Mouse (Mus musculus): ENCODE data around the gene Lmx1a. TPM values are rescaled to one million over a fixed set of nuclear protein-coding genes. Genes with fewer than 3 reads are reported as not detected.
A peak's percentile ranks its signal among the peaks of the same experiment; 100 is the strongest.

Lmx1a gene
- total RNA-seq, 1 experiment from 2014 or later, result not detected

DNA sequence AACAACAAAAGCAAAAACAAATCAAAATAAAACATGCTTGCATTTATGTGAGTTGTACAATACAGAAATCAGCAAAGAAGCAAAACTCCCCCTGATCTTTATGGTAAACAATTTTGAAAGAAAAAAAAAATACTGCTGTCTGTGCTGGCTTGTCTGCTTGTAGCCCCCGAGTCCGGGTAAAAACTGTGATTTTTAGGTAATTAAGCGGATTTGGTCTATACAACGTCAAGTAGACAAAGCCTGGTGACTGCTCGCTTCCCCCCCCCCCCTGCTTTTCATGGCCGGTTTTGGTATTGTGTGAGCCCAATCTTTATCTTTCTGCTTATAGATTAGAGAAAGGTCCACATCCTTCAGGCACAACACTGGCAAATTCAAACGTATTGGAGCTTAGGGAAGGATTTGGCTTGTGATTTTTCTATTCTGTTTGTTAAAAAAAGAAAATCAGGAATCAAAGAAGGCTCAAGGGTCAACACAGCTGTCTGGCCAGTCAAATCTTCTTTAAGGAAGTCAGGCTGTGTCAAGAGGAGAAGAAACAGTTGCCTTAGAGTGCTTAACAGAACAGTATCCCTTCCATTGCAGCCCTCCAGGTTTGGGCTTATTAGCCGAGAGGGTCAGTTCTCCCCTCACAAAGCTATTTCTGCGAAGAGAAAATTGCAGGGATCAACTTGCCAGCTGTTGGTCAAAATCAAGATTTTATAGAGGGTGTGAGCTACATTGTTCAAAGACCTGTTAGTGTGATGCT, 4.6 kb downstream of the Lmx1a start:
- no peak for DNase-seq

DNA sequence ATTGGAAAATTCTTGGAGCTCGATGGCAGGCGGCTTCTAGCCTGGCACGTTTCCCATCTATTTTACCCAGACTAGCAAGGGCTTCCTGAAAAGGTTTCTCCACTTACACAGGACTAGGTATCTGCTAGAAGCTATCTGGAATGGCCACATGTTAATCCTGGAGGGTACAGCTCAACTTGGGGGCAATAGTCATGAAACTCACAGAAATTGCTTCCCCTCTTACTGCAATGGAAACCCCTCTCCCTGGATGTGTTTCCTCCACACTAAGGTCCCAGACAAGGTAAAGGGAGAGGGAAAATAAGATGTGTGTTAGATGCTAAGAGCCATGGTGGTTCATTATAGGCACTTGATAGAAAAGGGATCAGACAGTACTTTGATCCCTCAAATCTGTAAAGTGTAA, 5.7 kb downstream of the Lmx1a start:
- DNase-seq, result no peak

DNA sequence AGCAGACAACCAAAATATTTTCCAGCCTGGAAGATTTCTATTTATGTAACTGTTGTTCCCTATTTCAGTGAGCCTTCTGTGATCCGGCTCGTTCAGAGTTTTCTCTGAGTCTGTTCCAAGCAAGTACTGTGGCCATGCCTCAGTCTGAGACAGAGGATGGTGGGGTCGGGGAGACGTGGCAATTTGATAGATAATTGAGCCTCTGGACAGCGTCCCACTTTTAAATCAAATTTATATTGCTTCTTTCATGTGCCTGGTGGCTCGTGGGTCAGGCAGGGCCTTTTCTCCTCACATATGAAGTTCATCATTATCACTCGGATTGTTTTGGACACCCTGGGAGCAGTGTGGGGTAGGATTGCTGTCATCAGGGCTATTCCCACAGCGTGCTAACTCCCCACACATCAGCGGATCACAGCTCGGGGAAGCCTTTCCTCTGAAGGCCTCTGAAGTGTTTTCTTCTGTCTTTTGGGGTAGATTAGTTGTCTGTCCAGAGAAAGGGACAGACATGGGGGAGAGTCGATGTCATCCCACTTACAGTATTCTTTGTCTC, 6.9 kb downstream of the Lmx1a start:
- no peak for DNase-seq

DNA sequence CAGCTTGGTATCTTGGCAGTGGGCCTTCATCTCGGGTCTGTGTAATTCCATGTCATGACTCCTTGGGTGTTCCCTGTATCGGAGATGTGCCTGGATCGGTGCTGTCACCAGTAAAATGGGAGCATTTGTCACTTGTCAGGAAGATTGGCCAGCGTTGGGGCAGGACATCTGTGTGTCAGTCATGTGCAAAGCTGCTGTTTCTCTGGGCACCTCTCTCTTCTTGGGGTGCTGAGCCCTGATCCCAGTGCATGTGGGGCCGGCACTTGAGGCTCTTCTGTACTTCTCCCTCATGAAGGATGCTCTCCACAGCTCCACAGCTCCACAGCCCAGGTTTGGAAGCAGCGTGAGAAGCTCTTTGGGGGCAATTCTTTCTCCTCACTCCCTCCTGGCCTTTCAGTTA, 10.7 kb downstream of the Lmx1a start:
- DNase-seq, result no peak

DNA sequence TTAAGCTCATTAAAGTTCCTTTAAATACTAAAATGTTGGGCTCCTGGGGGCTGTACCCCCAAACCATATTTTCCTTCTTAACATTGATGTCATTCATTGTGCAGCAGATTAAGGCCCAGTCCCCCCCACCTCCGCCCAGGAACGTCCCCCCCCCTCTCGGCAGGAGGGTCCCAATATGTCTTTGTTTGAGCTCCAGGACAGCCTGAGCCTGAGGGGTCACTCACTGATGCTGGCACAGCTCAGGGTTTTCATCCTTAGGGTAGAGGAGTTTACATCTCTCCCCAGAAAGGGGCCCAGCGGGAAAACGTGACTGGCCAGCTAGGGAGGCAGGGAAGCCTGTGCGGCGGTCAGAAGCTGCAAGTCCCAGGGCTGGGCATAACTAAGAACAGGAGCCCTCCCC, 11.2 kb downstream of the Lmx1a start:
- no peak for DNase-seq

DNA sequence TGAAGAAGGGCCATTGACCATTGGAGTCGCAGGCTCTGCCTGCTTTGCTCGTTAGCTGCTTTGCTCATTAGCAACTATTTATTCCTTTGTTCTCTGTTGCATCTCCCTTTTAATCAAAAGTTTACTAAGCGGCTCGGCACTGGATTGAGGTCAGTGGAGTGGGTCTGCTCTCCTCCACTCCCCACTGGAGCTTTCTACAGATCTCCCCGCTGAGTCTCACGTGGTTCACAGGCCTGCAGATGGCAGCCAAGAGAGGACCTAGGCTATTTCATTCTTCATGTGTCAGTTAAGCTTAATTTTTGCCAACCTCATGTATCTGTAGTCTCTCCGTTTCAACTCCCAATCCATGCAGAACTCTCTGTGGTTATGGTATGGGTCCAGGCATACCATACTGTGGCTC, 16.5 kb downstream of the Lmx1a start:
- DNase-seq, result no peak

DNA sequence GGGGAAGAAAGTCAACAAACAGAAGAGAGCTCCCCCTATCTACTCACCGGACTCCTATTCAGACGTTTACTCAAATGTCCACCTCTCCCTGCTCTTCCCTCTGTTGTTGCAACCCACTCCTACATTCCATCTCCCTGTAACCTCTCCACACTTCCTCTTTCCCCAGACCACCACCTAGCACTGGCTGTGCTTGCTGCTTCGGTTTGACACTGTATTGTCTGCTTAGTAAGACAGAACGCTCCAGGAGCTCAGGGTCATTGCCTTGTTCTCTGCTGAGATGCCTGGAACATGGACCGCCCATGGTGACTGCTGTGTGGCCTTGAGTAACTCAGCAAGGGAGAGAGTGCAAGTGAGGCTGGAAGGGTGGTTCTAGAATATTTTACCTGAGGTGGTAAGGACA, 19.7 kb downstream of the Lmx1a start:
- DNase-seq, result no peak

DNA sequence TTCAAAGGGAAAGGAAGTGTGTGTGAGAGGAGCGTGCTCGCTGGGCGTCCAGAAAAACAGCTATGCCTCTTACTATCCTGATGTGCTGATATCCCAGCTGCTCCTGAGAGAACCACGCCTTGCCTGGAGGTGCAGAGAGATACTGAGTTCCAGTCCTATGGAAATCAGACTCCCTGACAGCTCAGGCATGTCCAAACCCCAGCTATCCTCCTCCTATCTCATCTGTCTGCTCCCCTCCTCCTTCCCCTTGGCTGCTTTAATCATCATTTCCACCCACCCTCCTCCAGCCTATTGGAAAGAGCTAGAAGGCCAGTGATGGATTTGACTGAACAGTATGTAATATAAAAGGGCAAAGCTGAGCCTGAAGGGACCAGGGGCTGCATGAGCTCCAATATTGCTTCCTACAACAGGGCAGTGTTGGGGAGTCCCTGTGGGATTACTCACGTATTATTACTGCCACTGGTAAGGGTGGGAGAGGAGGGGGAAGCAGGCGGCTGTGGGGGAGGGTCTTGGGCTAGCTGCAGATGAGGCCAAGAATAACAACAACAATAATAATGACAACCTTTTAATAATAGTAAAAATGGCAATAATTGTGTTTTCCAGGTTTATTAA, 26.8 kb downstream of the Lmx1a start:
- DNase-seq, result no peak

DNA sequence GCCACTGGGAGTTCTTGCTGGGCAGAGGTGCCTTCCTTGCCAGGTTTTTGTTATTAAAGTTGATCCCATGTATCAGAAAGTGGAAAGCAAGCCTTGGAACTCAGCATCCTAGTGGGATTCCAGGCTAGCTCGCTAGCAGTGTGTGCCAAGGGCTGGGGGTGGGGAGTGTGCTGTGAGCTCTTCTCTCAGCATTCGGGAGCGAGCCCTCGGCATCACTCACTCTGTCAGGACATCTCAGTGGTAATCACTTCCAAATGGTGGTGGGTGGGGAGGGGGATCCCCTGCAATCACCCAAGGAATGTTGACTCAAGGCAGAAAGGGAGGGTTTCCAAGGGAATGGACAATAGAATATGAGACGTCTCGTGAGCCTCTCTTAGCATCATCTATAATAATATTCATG, 45.4 kb downstream of the Lmx1a start:
- no peak for DNase-seq

DNA sequence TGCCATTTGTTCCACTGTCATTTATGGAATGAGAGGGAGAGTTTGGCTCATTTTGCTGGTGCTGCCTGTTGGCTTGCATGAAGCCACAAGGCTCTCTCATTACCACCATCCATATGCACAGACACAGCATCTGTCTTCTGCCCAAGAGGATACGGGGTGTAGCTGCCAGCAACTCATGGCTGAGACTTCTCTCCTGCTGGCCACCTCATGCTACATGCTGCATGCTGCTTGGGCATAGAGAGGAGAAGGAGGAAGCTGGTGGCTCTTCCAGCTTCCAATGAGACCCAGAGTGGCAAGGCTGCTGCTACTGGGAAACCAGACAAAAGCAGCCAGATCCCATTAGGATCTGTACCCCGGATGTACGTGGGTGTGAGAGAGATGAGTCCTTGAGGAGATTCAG, 47.8 kb downstream of the Lmx1a start:
- no peak for DNase-seq

DNA sequence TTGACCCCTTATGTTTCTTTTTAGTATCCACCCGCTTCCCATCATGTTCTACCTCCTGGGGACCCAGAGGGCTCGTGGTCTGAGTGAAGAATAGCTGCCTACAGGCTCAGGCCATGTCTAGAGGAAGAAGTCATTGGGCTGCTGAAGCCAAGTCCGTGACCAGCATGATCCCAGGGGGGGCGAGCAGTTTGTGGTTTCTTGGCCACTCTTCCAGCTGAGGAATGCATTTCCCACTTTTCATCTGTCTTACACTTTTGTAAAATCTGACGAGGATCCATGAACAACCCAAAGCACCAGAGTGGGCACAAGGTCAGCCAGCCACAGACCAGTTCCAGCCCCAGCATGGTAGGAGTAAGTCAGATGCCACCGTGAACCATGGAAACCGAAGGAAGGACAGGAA, 50.2 kb downstream of the Lmx1a start:
- no peak for DNase-seq

DNA sequence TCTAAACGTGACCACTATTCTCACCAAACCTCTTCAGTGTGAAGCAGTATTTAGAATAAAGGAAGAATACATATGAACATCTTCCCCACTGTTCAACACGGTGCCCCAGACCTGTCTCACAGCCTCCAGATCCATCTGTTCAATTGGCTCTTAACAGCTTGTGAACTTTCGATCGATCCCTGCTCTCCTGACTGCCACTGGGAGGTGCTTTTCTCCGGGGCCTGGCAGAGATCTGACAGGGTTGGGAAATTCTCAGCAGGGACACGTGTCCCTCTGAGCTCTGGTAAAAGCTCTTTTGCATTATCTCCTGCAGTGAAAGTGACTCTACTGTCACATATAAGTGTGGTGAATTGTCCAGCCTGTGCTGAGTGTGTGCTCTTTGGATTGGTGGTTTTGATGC, 57.6 kb downstream of the Lmx1a start:
- DNase-seq, result no peak

DNA sequence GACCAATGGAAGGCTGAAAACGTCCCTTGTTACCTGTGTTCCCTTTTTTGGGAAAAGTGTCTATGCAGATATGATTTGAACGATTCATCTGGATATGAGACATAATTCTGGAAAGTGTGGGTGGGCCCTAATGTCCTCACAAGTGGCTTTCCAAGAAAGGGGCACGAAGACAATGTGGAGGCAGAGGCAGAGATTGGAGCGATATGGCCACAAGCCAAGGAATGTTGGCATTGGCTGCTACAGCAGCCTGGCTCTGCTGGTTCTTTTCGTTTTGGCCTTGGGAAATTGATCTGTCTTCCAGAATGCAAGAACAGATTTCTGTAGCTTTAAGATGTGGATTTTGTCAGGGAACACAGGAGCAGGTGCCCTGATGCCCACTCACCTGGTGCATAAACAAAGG, 63.6 kb downstream of the Lmx1a start:
- peak; percentile 24 for DNase-seq

DNA sequence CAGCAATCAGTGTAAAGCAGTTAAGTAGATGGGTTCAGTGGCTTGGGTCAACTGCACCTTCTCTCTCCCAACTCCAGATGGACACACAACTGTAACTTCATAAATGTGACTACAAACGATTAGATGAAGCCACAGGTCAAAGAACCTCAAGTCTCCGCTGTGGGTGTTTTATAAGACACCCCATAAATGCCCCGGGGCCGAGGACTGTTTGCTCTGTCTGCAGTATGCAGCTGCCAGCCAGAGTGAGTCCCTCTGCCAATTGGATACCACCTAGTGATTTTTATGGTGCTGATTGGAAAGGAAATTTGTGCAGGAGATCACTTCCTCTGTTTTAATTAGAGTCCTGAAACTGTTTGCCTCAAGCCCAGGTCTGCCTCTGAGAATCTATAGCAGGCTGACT, 65.0 kb downstream of the Lmx1a start:
- DNase-seq, result no peak

DNA sequence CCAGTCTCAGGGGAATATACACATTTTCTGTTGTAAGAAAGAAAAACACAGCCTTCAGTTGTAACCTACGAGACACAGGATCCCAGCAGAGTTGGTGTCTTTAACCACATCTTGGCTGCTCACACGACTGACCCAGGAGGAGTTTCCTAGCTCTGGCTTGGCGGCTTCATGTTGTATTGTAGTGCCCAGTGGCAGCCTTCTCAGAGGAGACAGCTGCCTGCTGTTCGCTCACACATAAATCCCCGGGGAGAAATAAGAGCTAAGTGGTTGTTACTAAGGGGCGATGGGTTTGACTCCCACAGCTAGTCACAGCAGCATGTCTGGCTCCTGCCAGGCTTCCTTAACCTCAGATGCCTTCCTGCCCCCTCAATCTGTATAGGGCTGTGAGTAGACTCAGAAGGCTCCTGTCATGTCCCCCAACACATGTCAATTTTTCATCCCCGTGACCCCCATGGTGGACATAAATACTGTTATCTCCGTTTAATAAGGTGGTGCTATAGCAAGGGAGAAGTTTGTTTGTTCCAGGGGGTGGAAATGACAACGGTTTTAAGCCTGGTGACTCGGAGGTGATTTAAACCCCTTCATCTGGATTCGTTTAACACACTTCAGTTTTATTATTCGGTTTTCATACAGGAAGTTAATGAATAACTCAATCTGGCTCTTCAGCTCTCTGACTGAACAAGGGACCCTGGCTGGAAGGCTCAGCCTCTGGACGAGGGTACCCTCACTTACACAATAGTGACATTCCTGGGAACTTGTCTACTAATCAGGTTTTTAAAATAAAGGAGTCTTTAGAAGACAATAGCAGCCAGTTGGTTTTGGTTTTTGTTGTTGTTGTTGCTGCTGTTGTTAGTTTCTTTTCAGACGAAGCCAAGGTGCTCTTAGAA, 65.8 kb downstream of the Lmx1a start:
- DNase-seq, result no peak

DNA sequence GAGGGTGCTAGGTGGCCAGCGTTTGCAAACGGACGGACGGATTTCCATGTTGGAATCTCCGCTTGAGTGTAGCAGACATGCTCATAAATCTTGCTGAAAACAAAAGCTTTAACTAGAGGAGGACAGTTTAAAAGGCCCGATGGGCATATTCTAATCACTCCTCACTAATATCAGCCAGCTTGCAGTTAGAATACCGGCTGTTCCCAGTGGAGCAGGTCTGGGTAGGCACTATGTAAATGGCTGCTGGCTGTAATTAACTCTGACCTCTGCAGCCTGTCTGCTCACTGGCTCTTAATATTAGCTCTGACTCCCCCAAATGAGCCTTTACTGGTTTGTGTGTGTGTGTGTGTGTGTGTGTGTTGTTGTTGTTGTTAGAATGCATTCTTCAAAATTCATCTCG, 69.2 kb downstream of the Lmx1a start:
- no peak for DNase-seq

DNA sequence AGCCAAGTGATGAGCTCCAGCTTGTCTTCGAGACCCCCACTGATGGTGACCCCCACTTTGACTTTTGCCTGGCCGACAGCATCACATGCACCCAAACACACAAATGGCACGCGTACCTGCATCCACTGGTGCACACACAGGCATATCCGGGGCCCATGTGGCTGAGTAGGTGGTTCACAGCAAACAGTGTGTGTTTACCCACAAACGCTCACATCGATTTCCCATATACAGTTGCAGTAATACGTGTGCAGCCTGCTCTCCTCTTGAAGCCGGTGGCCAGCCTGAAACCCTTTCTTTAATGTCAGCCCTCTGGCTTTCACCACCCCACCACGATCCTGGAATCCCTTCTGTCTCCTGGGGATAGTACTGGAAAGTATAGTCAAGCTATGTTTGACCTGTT, 71.3 kb downstream of the Lmx1a start:
- DNase-seq, result no peak

DNA sequence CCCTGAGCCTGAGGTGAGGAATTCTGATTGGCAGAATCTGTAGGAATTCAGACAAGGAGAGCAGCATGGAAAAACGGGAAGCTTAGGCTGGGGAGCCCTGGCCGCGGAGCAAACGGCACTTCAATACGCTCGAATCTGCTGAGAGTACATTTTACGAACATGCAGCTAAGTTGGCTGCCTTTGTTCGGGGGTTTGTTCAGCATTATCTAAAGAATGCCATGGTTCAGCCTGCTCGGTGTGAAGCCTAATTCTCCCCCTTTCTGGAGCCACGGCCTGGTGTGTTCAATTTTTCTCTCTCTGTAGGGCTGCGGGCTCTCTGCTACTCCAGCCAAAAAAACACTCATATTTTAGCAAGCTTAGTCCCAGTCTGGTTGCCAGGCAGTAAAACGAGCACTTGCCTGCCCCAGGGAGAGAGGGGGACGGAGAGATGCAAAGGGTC, 72.8 kb downstream of the Lmx1a start:
- DNase-seq, result no peak

DNA sequence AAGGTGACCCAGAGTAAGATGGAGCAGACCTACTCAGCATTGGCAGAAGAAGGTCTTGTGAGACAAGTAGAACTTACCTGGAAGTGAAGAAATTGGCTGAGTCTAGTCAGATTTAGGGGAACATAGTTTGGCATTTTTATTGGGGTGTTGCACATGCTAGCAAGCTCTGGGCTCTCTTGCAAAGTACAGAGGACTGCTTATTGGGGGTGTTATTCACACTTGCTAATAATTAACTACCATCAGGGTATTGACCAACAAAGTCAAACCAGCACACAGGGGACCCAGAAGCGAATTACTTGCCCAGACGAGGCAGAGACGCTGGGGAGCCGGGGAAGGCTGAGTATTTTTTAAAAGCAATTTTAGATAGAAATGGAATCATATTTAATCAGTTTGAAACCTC, 77.6 kb downstream of the Lmx1a start:
- no peak for DNase-seq

DNA sequence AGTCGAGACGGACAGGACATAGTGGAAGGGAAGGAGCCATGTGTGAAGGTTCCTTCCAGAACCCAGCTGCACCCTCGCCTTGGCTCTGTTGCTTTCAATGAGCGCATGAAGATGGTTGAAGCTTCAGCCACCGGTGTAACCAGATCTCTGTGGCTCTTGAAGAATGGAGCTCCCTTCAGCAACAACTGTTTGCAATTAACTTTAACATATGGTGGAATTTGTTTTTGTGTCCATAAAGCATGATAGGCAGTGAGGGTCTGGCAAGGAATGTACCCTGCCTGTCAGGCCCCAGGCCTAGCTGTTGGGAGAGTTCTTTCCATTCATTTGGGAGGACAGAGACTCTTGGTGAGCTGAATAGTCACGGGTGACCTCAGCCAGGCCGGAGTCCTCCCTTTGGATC, 81.4 kb downstream of the Lmx1a start:
- DNase-seq, result no peak

DNA sequence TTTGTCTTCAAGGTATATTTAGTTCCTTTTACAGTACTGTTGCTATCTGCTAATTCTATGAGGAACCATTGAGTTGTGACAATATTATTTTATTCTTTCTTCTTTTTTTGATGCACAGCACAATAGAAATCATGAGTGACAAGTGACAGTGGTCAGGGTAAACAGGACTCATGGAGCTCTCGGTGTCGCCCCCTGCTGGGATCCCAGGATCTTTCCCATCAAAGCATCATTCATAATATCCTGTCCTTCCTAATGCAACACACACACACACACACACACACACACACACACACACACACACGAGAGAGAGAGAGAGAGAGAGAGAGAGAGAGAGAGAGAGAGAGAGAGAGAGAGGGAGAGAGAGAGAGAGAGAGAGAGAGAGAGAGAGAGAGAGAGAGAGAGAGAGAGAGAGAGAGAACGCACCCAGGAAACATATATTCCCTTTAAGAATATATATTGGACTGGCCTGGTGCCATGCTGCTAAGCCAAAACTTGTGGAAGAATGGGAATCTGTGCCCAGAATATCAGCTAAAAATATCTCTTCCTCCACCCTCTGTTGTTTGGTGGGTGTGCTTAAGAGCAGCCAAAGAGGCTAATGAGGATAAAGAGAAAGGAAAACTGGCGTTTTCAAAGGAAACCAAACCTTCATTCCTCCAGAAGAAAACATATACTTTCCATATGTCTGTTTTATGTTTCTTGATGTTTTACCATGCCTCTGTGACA, 90.9 kb downstream of the Lmx1a start:
- no peak for DNase-seq

DNA sequence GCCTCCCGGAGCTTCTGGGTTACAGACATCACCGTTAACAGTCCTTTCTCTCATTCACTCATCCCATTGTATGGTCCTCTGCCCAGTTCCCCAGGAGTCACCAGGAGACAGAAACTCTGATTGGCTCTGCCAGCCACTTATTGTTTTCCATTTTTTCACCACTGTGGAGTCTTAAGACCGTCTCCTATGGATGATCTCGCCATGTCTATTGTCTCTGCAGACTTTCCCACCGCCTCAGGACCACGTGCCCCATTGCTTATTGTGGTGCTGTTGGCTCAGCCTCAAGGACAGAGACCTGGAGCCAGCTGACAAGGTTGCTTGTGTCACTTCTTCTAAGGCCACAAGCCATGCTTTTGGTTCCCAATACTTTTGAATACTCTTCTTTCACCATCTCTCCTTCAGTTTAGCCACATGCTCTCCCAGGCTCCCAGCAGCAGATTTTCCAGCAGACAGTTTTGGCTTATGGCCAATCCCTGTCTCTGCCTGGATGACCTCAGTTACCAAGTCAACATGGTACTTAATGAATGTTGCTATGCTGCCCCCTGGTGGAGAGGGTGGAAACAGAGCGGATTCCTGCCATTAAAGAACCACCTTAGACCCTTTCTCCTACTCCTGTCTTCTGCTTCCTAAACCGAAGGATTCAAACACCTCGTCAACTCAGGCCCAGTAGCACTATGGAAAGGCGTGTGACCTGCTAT, 92.9 kb downstream of the Lmx1a start:
- peak; percentile 86 for DNase-seq
